Comparison of ENCODE assay signal across 8 mouse cellular contexts in the genomic region with DNA sequence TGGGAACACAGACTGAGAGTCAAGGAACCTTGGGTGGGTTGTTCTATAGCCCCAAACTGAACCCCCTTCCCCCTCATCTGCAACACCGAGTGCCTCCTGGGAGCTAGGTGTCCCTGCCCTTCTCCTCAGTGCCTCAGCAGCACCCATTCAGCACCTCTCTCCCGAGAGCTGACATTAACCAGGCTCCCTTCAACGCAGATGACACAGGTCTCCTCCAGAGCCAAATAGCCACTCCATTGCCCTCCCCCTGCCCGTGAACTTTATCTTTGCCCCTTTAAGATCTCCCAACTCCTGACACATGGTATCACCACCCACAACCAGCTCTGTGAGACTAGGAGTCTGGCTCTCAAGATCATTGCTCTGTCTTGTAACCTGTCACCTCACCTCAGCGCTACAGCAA. TPM values are rescaled to one million over a fixed set of nuclear protein-coding genes. Genes with fewer than 3 reads are reported as not detected.
DNase-seq lines count a peak whose midpoint lies in the region; ATAC-seq and TF ChIP-seq lines count a peak whose summit lies in the region.

No protein-coding gene starts in this region.

- intact Hi-C loops in heart, adult 2 months (cut with DNase I), result no loop called here

- WGBS in kidney, postnatal 0 days, result 14% methylated on average over 5 of the region's 5 CpGs
- 27% methylated on average over 5 of the region's 5 CpGs for WGBS in heart, adult 2 months
- WGBS in intestine, embryonic 14.5 days, result 10% methylated on average over 5 of the region's 5 CpGs
- WGBS in neural tube, embryonic 14.5 days, result 14% methylated on average over 5 of the region's 5 CpGs

- H3K27ac ChIP-seq in kidney, postnatal 0 days, result no peak overlapping the region
- peak overlapping the region; percentile 75 for H3K27ac ChIP-seq in heart, adult 2 months
- H3K27ac ChIP-seq in intestine, embryonic 14.5 days (ENCODE audit: low read depth), result no peak overlapping the region
- no peak overlapping the region; the same call in 1 of the 2 replicates for H3K27ac ChIP-seq in neural tube, embryonic 14.5 days (ENCODE audit: low read depth, low read length)

- peak overlapping the region; percentile 66 for H3K4me3 ChIP-seq in kidney, postnatal 0 days (replicated peaks; ENCODE audit: low read depth, low read length)
- peak overlapping the region; percentile 48 for H3K4me3 ChIP-seq in heart, adult 2 months
- peak overlapping the region; percentile 64 for H3K4me3 ChIP-seq in intestine, embryonic 14.5 days (ENCODE audit: low read depth, low read length)
- H3K4me3 ChIP-seq in neural tube, embryonic 14.5 days (ENCODE audit: low read depth, low read length), result peak overlapping the region; percentile 87

- H3K4me2 ChIP-seq in kidney, postnatal 0 days (ENCODE audit: low read length), result peak overlapping the region; percentile 99
- peak overlapping the region; percentile 98 for H3K4me2 ChIP-seq in intestine, embryonic 14.5 days (ENCODE audit: low read length)
- H3K4me2 ChIP-seq in neural tube, embryonic 14.5 days (ENCODE audit: low read depth, low read length), result peak overlapping the region; percentile 91

- no peak for TF ChIP-seq CTCF in kidney, postnatal 0 days (IDR thresholded peaks at IDR 0.05; ENCODE audit: low read depth)
- no peak for TF ChIP-seq CTCF in heart, adult 2 months (IDR thresholded peaks at IDR 0.05)

- H3K79me2 ChIP-seq in heart, adult 2 months (replicated peaks; ENCODE audit: control insufficient read depth, insufficient read depth, low read length), result no peaks in the 10 kb centered on the region

- H3K36me3 ChIP-seq in kidney, postnatal 0 days (ENCODE audit: insufficient read depth, low read length), result peaks cover 18% of the 10 kb centered on the region
- no peaks in the 10 kb centered on the region for H3K36me3 ChIP-seq in heart, adult 2 months (ENCODE audit: control insufficient read depth, insufficient read depth, low read length)
- peaks cover 22% of the 10 kb centered on the region for H3K36me3 ChIP-seq in intestine, embryonic 14.5 days (ENCODE audit: control insufficient read depth, insufficient read depth, low read length)
- peaks cover 7% of the 10 kb centered on the region for H3K36me3 ChIP-seq in neural tube, embryonic 14.5 days (ENCODE audit: control insufficient read depth, insufficient read depth, low read length)

- DNase-seq in kidney, postnatal 0 days (ENCODE audit: low spot score), result peak; percentile 29
- no peak for DNase-seq in kidney, postnatal 36 days
- peak; percentile 61 to 73 for DNase-seq in heart, adult 2 months
- DNase-seq in intestine, embryonic 14.5 days (ENCODE audit: low spot score), result no peak
- no peak for DNase-seq in urinary bladder, postnatal 36 days (ENCODE audit: low spot score in 2 of 2)
- DNase-seq in cerebellum, adult 9-11 months, result no peak
- DNase-seq in gastrocnemius, adult 18-20 months (ENCODE audit: low spot score), result no peak

- TF ChIP-seq EP300 in heart, adult 2 months (IDR thresholded peaks at IDR 0.05; ENCODE audit: insufficient read depth, low read depth, low read length), result peak; percentile 88

- no peaks in the 10 kb centered on the region for H3K9me3 ChIP-seq in kidney, postnatal 0 days (replicated peaks; ENCODE audit: low read length)
- no peaks in the 10 kb centered on the region for H3K9me3 ChIP-seq in intestine, embryonic 14.5 days (ENCODE audit: control insufficient read depth, low read length)
- no peaks in the 10 kb centered on the region for H3K9me3 ChIP-seq in neural tube, embryonic 14.5 days (ENCODE audit: control insufficient read depth, low read length)

- ATAC-seq in kidney, postnatal 0 days (replicated peaks; ENCODE audit: low FRiP score, low read depth), result no peak
- ATAC-seq in intestine, embryonic 14.5 days (replicated peaks; ENCODE audit: low FRiP score, low TSS enrichment, low read depth), result no peak
- no peak; the same call in 1 of the 2 replicates for ATAC-seq in neural tube, embryonic 14.5 days (ENCODE audit: low read depth)

- H3K9ac ChIP-seq in kidney, postnatal 0 days (ENCODE audit: low read depth, low read length), result peak overlapping the region; percentile 72; the same call in 1 of the 2 replicates
- peak overlapping the region; percentile 53 for H3K9ac ChIP-seq in heart, adult 2 months (ENCODE audit: low read depth, low read length)
- H3K9ac ChIP-seq in intestine, embryonic 14.5 days (ENCODE audit: low read length), result peak overlapping the region; percentile 70
- peak overlapping the region; percentile 88 for H3K9ac ChIP-seq in neural tube, embryonic 14.5 days (replicated peaks; ENCODE audit: low read depth, low read length)

- no peaks in the 10 kb centered on the region for H3K27me3 ChIP-seq in kidney, postnatal 0 days (ENCODE audit: insufficient read depth, low read length)
- H3K27me3 ChIP-seq in heart, adult 2 months (ENCODE audit: control insufficient read depth, insufficient read depth, low read length), result 0 out of 2 replicates have a peak, but pooled peaks cover 1% of the 10 kb centered on the region
- H3K27me3 ChIP-seq in intestine, embryonic 14.5 days (replicated peaks; ENCODE audit: control insufficient read depth, insufficient read depth, low read length), result no peaks in the 10 kb centered on the region; the same call in 1 of the 2 replicates
- H3K27me3 ChIP-seq in neural tube, embryonic 14.5 days (ENCODE audit: control insufficient read depth, insufficient read depth, low read length), result no peaks in the 10 kb centered on the region; the same call in 1 of the 2 replicates

- TF ChIP-seq POLR2A in heart, adult 2 months (IDR thresholded peaks at IDR 0.05; ENCODE audit: insufficient read depth, low read depth, low read length), result peak; percentile 47

- peaks cover 18% of the 10 kb centered on the region for H3K4me1 ChIP-seq in kidney, postnatal 0 days (replicated peaks; ENCODE audit: insufficient read depth, low read length)
- no peaks in the 10 kb centered on the region for H3K4me1 ChIP-seq in heart, adult 2 months (ENCODE audit: control insufficient read depth, insufficient read depth, low read length)
- H3K4me1 ChIP-seq in intestine, embryonic 14.5 days (replicated peaks; ENCODE audit: control insufficient read depth, insufficient read depth, low read length), result peaks cover 19% of the 10 kb centered on the region
- H3K4me1 ChIP-seq in neural tube, embryonic 14.5 days (ENCODE audit: control insufficient read depth, insufficient read depth, low read length), result peaks cover 53% of the 10 kb centered on the region

RNA-seq across cellular contexts. Expression of gene Efnb3, which starts 0.8 kb away (rescaled TPM):
- polyA plus RNA-seq in kidney, postnatal 0 days (2015; fragmentation: Nextera tagmentation; extraction: Ambion mirVana), result 7.7 and 7.8 TPM in 2 replicates
- 100 to 1,000 TPM in 1 of 2 experiments, 10 to 100 TPM in 1; 89.2 to 106 TPM for total RNA-seq in heart, adult 2 months (2021)
- 57.4 and 95.6 TPM in 2 replicates for polyA plus RNA-seq in heart, adult 2 months (2012; rRNA removed)
- polyA plus RNA-seq in intestine, embryonic 14.5 days (2014; fragmentation: Nextera tagmentation; extraction: Ambion mirVana), result 4.0 and 4.9 TPM in 2 replicates
- polyA plus RNA-seq in neural tube, embryonic 14.5 days (2014; fragmentation: Nextera tagmentation; extraction: Ambion mirVana), result 23.2 and 35.6 TPM in 2 replicates
- under 1 TPM; 0.37 to 0.74 TPM for total RNA-seq in gastrocnemius, adult 18-20 months (2021)

RNA-seq across cellular contexts. Expression of gene Dnah2, which starts 10.3 kb away (rescaled TPM):
- 0.32 and 0.52 TPM in 2 replicates for polyA plus RNA-seq in kidney, postnatal 0 days (2015; fragmentation: Nextera tagmentation; extraction: Ambion mirVana)
- under 1 TPM; 0.08 to 0.41 TPM for total RNA-seq in heart, adult 2 months (2021)
- 0.15 and 0.23 TPM in 2 replicates for polyA plus RNA-seq in heart, adult 2 months (2012; rRNA removed)
- 0.98 and 1.9 TPM in 2 replicates for polyA plus RNA-seq in intestine, embryonic 14.5 days (2014; fragmentation: Nextera tagmentation; extraction: Ambion mirVana)
- 5.7 and 6.9 TPM in 2 replicates for polyA plus RNA-seq in neural tube, embryonic 14.5 days (2014; fragmentation: Nextera tagmentation; extraction: Ambion mirVana)
- under 1 TPM; 0.14 to 0.83 TPM for total RNA-seq in gastrocnemius, adult 18-20 months (2021)

RNA-seq across cellular contexts. Expression of gene Wrap53, which starts 20.9 kb away (rescaled TPM):
- polyA plus RNA-seq in kidney, postnatal 0 days (2015; fragmentation: Nextera tagmentation; extraction: Ambion mirVana), result 17.9 and 19.4 TPM in 2 replicates
- 1 to 10 TPM; 5.4 to 5.6 TPM for total RNA-seq in heart, adult 2 months (2021)
- 10.1 and 10.5 TPM in 2 replicates for polyA plus RNA-seq in heart, adult 2 months (2012; rRNA removed)
- polyA plus RNA-seq in intestine, embryonic 14.5 days (2014; fragmentation: Nextera tagmentation; extraction: Ambion mirVana), result 26.8 and 31.8 TPM in 2 replicates
- 17.3 and 20.8 TPM in 2 replicates for polyA plus RNA-seq in neural tube, embryonic 14.5 days (2014; fragmentation: Nextera tagmentation; extraction: Ambion mirVana)
- total RNA-seq in gastrocnemius, adult 18-20 months (2021), result 1 to 10 TPM; 3.2 to 3.3 TPM

RNA-seq across cellular contexts. Expression of gene Trp53, which starts 21.0 kb away (rescaled TPM):
- 117 and 121 TPM in 2 replicates for polyA plus RNA-seq in kidney, postnatal 0 days (2015; fragmentation: Nextera tagmentation; extraction: Ambion mirVana)
- 10 to 100 TPM; 13.6 to 15.3 TPM for total RNA-seq in heart, adult 2 months (2021)
- 35.0 and 41.6 TPM in 2 replicates for polyA plus RNA-seq in heart, adult 2 months (2012; rRNA removed)
- polyA plus RNA-seq in intestine, embryonic 14.5 days (2014; fragmentation: Nextera tagmentation; extraction: Ambion mirVana), result 176 and 192 TPM in 2 replicates
- 54.6 and 68.8 TPM in 2 replicates for polyA plus RNA-seq in neural tube, embryonic 14.5 days (2014; fragmentation: Nextera tagmentation; extraction: Ambion mirVana)
- total RNA-seq in gastrocnemius, adult 18-20 months (2021), result 10 to 100 TPM; 12.9 to 15.3 TPM

RNA-seq across cellular contexts. Expression of gene Atp1b2, which starts 46.6 kb away (rescaled TPM):
- 13.7 and 16.3 TPM in 2 replicates for polyA plus RNA-seq in kidney, postnatal 0 days (2015; fragmentation: Nextera tagmentation; extraction: Ambion mirVana)
- total RNA-seq in heart, adult 2 months (2021), result 10 to 100 TPM; 17.0 to 20.3 TPM
- 23.7 and 30.0 TPM in 2 replicates for polyA plus RNA-seq in heart, adult 2 months (2012; rRNA removed)
- polyA plus RNA-seq in intestine, embryonic 14.5 days (2014; fragmentation: Nextera tagmentation; extraction: Ambion mirVana), result 7.3 and 8.2 TPM in 2 replicates
- 66.6 and 99.6 TPM in 2 replicates for polyA plus RNA-seq in neural tube, embryonic 14.5 days (2014; fragmentation: Nextera tagmentation; extraction: Ambion mirVana)
- total RNA-seq in gastrocnemius, adult 18-20 months (2021), result 100 to 1,000 TPM; 347 to 393 TPM

Comparison
In these comparisons a context has a peak if more than half of its experiments do, and no peak if none do; other contexts are left out.
1. DNase-seq: peak in kidney, postnatal 0 days (single experiment) and heart, adult 2 months (2 of 2); none in kidney, postnatal 36 days (0 of 2), intestine, embryonic 14.5 days (single experiment), urinary bladder, postnatal 36 days (0 of 2), cerebellum, adult 9-11 months (single experiment) and gastrocnemius, adult 18-20 months (single experiment).
2. Peak in every context shown above with its lines, with median percentiles within 50 percentile points of each other: H3K4me2 ChIP-seq, H3K4me3 ChIP-seq and H3K9ac ChIP-seq.